Mouse (Mus musculus) frontal cortex, postnatal 25 days (tissue): Measurements from ENCODE around the gene Ly6g6d.

Source experiments
- DNase-seq, 2 experiments: peaks; one replicate each; pipeline ENCODE4 v3.0.0; 2022; ENCODE audit warnings: low spot score in 2 of 2

Ly6g6d gene

GRCm38 (mm10) chr17:35097164-35097655 is 19.3 kb upstream of the Ly6g6d start:
- no peak for DNase-seq

- no peak for DNase-seq
Measured at GRCm38 (mm10) chr17:35096597-35096996, 18.7 kb upstream of the Ly6g6d start.

- no peak for DNase-seq
Measured at GRCm38 (mm10) chr17:35094475-35095365, 16.9 kb upstream of the Ly6g6d start.

GRCm38 (mm10) chr17:35092403-35093198 is 14.7 kb upstream of the Ly6g6d start:
- DNase-seq = no peak

- DNase-seq = no peak
Measured at GRCm38 (mm10) chr17:35090166-35090932, 12.5 kb upstream of the Ly6g6d start.

GRCm38 (mm10) chr17:35088825-35089644 is 11.2 kb upstream of the Ly6g6d start, which contains the start of gene Abhd16a:
Abhd16a (plus strand) TSS chr17:35089263.
- DNase-seq = peak; percentile 87 to 91

GRCm38 (mm10) chr17:35088151-35088550 is 10.3 kb upstream of the Ly6g6d start:
- no peak for DNase-seq

- no peak for DNase-seq
Measured at GRCm38 (mm10) chr17:35085208-35085865, 7.5 kb upstream of the Ly6g6d start, which contains the start of gene Ly6g6f. Ly6g6f (minus strand) TSS chr17:35085610.

GRCm38 (mm10) chr17:35083929-35084497 is 6.1 kb upstream of the Ly6g6d start:
- DNase-seq = no peak

- DNase-seq = no peak
Measured at GRCm38 (mm10) chr17:35082841-35083576, 5.1 kb upstream of the Ly6g6d start.

GRCm38 (mm10) chr17:35080710-35081109 is 2.8 kb upstream of the Ly6g6d start:
- no peak for DNase-seq

- DNase-seq = no peak
Measured at GRCm38 (mm10) chr17:35080248-35080647, 2.4 kb upstream of the Ly6g6d start.

GRCm38 (mm10) chr17:35079778-35080177 is 1.9 kb upstream of the Ly6g6d start:
- no peak for DNase-seq

GRCm38 (mm10) chr17:35077285-35077684 is 580 bp downstream of the Ly6g6d start:
- DNase-seq = no peak

GRCm38 (mm10) chr17:35076507-35077176 is 1.2 kb downstream of the Ly6g6d start, which contains the start of gene Ly6g6e:
Ly6g6e (plus strand) TSS chr17:35076902.
- DNase-seq = no peak

- no peak for DNase-seq
Measured at GRCm38 (mm10) chr17:35074097-35074496, 3.8 kb downstream of the Ly6g6d start.

GRCm38 (mm10) chr17:35071454-35071853 is 6.4 kb downstream of the Ly6g6d start:
- no peak for DNase-seq

- no peak for DNase-seq
Measured at GRCm38 (mm10) chr17:35070556-35071229, 7.2 kb downstream of the Ly6g6d start.
